Mouse (Mus musculus): Measurements from ENCODE around the gene Prpsap1.

- TF ChIP-seq CTCF (IDR thresholded peaks at IDR 0.05) = no peak
- no peak for TF ChIP-seq EP300 (IDR thresholded peaks at IDR 0.05)
Observed at GRCm38 (mm10) chr11:116488207-116488606, 5.8 kb downstream of the Prpsap1 start.

All from lung, postnatal 0 days (tissue).